Mouse (Mus musculus): ENCODE measurements at regions not wholly inside any gene's neighbourhood (a gene's known extent, or its start where the extent isn't known, plus 50 kb on each side); places are given as distances from the start of the nearest gene placed in this dataset.
"Not testable (repeated sequence)": the region's sequence is repeated elsewhere in the genome, so short reads cannot be mapped to it uniquely, and the experiment has no call there.

DNA sequence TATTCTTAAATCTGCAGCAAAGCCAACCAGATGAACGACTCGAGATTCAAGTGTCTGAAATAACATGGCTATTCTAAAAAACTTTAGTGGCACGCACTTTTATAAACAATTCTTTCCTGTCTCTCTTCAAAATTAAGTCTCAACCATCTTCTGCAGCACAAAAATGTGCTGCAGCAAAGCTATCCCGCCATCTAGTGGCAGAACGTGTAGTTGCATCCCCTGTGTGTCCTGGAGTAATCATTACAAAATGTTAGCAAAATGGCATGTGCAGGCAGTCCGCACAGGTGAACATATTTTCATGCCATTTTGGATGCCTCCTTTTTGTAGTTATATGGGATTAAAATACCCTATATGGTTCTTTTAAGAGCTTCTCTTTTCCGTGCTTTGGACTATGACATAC lies 293.1 kb upstream of the Slc7a14 start:
- peak; percentile 4 for DNase-seq (ENCODE audit: low read depth, low spot score)

DNA sequence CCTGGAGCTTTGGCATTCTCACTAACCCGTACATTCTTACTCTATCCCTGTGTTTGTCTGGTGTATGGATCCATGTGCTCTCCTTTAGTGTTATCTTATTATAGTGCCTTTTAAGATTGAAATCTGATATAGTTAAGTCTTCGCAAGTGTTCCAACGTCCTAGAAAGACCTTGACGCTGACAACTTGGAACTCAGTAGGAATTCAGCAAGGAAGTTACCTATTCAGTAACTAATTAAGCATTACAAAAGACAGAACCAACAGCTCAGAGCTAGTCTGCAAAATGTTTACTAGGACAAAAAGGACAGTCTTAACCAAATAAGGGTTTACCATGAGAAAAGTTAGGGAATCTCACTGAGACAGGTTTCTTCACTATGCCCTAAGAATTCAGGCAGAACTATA lies 286.4 kb upstream of the Slc7a14 start:
- DNase-seq (ENCODE audit: low read depth, low spot score), result not testable (repeated sequence)

DNA sequence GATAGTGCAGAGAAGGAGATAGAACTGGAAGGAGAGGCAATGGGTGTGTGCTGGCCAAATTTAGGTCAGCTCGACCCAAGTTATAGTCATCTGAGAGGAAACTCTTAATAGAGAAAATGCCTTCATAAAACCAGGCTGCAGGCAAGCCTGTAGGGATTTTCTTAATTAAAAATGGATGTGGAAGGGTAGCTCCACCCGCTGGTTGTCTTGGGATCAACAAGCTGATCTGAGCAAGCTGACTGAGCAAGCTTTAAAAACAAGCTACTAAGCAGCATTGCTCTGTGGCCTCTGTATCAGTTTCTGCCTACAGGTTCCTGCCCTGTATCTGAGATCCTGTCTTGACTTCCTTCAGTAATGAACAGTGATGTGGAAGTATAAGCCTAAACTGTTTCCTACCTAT lies 275.8 kb upstream of the Slc7a14 start:
- no peak for DNase-seq (ENCODE audit: low read depth, low spot score)

DNA sequence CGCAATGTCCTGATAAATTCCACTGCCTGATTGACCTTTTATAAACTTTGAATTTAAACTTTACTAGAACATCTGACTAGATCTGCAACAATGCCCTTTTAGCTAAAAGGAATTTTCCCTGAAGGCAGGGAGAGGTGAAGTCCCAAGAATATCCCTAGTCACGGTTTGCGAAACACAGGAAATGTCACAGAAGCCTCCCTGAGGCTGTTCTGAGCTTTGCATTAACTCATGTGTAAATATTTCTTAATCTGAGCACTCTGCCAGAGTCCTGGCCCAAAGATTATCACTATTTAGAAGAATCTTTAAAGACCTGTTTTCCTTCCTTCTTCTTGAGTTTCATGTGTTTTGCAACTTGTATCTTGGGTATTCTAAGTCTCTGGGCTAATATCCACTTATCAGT lies 263.7 kb upstream of the Slc7a14 start:
- no peak for DNase-seq (ENCODE audit: low read depth, low spot score)

Measured in c-Kit-negative CD71-positive TER-119-positive erythroid progenitor cells, embryonic 14.5 days (primary cell).